Mouse (Mus musculus) gastrocnemius, postnatal 25 days (tissue): ENCODE measurements around the gene Fam174a. TPM values are rescaled to one million over a fixed set of nuclear protein-coding genes. Genes with fewer than 3 reads are reported as not detected.

ENCODE experiments used
- DNase-seq: peaks from one replicate; pipeline ENCODE4 v3.0.0; 2022
- long read RNA-seq, 2 experiments: library from polyadenylated mRNA; stranded (forward); transcript quantifications; one replicate each; pipeline ENCODE4 v2.0.0; 2021
- total RNA-seq, 2 experiments: library from RNA; stranded (reverse); gene quantifications; 1 replicate in 1 of 2; 2 replicates in 1 of 2; pipeline ENCODE4 v1.2.3; 2021

Gene Fam174a
- total RNA-seq: 10 to 100 TPM; 33.0 to 34.8 TPM
- long read RNA-seq, experiment 1, transcript Fam174a-201 (3 exons, 2,112 nt): major isoform, 102 of 105 reads
- long read RNA-seq, experiment 1, partial matches to known transcripts: 2 of 105 reads
- long read RNA-seq, experiment 1, other reads (novel, unspliced or antisense): 1 of 105 reads
- long read RNA-seq, experiment 2, transcript Fam174a-201 (3 exons, 2,112 nt): major isoform, 105 of 110 reads
- long read RNA-seq, experiment 2, partial matches to known transcripts: 3 of 110 reads
- long read RNA-seq, experiment 2, other reads (novel, unspliced or antisense): 1 of 110 reads

DNA sequence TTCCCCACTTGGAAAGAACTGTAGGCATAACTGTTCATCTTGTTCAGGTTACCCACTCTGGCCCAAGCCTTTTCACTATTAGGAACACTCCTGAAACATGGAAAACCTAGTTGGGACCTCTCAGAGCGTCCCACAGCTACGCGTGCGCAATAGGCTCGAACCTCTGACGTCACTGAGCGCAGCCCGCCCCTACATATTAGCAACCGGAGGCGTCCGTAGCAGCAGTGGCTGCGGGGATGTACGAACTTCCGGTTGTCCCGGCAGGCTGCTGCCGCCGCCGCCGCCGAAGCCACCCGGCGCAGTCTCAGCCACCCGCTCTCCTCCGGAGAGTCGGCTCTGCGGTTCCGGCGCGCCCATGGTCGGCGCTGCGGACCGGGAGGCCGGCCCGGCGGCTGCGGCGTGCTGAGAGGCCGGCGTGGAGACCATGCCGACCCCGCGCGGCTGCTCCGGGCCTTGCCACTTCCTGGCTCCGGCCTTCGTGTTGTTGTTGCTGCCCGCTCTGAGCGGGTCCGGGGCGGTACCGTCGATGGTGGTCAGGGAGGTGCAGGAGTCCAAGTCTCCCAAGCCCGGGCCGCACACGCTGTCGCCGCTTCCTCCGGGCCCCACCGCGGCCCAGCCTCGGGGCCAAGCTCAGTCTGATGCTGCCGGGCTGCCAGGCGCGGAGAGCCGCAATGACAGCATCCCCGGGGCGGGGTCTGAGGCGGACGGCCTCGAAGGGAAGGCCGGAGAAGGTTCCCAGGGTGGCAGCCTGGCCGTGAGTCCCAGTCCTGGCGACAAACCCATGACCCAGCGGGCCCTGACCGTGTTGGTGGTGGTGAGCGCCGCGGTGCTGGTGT, at the start of gene Fam174a:
Fam174a (plus strand) TSS at position 231 of the 836 bp plus-strand sequence.
- DNase-seq: peak; percentile 91

DNA sequence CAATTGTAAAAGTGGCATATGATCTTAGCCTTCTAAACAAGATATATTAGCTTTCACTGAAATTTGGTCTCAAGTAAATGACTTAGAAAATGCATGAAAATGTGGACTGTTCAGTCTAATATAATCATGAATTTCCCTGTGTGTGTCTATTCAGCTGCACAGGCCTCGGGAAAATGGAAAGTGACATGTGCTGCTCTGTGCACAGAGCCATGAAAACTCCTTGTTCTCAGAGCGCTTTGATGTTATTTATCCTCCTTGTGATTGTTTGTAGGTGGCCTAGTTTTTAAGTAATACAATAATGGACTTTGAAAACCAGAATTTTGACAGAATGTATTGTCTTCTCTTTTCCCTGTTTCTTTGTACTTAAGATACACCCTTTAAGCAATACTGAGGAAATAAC, 49.6 kb upstream of the Fam174a start:
- no peak for DNase-seq

DNA sequence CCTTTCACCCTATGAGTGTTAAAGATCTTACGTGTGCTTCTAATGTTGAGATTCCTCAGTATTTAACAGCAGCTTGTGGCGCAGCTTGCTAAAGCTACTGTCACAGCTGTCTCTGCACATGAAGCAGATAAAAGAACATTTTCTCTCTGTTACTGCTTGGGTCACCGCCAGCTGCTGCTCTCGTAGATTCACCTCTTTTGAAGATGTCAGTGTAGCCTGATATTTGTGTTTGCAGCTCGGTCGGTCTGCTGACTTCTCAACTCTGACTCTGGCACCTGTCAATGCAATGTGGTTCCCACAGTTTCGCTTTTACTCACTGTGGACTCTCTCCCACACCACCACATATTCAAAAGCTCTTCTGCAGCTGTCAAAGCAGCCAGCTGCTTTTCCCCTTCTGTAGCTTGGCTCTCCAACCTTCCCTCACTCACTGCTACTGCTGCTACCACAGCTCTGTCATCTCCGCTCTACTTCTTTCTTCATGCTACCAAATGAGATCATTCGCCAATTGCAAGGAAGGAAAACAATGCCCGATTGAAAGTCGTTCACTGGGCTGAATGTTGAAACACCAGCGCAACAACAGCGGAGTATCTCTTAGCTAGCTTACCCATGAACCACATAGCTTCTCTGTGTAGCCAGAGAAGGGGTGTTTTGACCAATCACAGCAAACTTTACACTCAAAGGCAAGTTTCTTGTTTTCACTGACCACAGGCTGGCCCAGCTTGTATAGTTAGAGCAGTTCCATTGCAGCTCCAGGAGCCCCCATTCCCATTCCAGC, 45.3 kb upstream of the Fam174a start:
- peak; percentile 11 for DNase-seq

DNA sequence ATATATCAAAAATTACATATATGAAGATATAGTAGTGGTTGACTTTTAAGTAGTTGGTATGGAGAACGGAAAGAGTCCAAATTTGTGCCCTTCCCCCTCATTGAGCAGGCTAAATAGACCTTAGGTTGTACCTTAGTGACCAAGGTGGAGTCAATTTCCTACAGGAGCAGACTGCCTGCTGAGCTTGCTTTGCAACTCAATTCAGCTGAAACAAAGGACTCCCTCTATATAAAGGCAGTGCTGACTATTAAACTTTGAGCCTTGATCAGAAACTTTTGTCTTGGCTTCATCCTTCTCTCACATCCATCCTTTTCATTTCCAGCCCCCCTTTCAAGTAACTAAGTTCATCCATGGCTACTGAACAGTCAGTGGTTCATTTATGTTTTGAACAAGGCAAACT, 40.1 kb upstream of the Fam174a start:
- no peak for DNase-seq

DNA sequence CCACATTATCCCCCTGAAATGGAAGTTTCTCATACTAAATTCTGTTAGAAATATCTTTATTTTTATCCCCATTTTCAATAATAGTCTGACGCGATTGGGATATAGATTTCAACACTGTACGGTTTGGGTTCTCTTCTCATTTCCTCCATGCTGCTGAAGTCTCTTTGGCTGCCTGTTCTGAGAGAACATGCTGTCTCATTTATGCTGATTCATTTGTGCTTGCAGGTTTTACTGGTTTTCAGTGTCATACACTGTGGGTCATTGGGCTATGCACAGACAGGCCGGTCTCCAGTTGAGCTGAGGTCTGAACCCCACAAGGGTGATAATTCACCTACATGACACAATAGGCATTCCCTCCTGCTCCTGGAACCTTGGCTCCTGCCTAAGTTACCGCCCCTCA, 5.1 kb upstream of the Fam174a start:
- DNase-seq: no peak

DNA sequence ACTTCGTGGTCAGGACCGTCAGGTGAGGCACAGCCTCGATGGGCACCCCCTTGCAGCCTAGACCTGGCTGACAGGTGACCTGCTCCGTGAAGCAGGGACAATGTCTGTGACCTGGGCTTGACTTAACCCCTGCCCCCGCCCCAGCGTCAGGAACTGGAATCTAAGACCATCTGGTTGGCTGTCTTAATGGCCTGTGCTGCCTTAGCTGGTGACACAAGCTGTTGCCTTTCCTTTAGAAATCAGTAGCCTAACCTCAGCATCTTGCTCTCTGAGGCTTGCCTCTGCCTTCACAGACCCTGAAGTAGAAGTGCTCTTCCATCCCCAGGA, 769 bp downstream of the Fam174a start:
- no peak for DNase-seq

DNA sequence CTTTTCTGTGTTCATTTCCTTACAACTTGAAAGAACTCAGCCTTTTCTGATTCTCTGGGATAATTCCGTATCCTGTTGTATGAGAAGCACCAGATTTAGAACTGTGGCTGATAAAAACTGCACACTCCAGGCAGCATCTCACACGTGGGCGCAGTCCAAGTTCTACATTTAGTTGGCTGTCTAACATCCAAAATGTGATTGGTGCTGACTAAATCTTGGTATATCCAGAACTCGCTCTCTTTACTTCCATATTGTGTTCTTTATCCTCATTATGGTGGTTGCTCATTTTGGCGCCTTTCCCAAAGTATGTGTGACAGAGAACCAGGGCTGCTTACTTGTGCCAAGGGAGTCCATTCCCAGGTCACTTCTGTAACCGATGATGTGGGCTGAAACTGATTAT, 2.6 kb downstream of the Fam174a start:
- DNase-seq: no peak

DNA sequence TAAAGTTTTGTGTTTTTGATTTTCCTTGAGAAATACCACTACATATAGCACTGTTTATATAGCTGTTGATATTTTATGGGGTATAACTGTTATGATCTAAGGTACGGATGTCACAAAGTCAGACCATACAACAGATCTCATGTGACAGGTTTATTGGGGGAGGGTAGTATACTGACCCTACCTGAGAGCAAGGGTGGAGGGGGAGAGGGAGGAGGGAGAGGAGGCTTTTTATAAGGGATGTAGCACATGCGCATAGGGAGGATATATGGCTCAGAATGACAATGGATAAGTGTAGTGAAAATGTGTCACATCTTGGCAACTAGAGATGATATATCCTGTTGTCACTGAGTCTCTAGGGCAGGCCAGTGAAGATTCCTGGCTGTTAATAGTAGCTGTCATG, 8.8 kb downstream of the Fam174a start:
- DNase-seq: no peak

DNA sequence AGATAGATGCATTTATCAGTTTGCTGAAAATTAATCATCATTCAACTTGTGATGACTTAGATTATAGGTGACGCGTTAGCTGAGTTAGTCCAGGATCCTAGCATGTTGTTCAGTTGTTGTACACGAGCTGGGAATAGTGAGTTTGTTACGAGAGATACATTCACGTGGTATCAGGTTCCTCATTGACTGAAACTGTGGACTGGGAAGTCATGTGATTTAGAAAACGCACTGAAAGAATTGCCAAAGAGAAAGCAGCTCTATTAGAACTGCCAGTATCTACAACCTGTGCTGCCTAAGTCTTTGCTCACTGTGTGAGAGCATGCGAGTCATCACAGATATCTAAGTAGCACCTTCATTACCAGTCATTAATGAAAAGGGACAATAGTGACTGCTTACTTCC, 9.6 kb downstream of the Fam174a start:
- no peak for DNase-seq

DNA sequence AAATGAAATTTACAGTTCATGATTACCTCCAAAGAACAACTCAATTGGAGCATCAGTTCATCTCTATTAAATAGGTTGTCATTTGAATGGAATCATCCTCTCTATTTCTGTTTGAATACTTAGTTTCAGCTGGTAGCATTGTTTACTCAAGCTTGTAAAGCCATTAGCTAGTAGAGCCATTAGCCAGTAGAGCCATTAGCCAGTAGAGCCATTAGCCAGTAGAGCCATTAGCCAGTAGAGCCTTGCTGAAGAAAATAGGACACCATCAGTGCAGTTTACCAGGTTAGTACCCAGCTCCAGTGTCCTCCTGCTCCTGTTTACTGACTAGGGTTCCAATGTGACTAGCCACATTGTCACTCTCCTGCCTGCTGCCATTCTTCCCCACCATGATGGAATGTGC, 13.4 kb downstream of the Fam174a start:
- DNase-seq: no peak

DNA sequence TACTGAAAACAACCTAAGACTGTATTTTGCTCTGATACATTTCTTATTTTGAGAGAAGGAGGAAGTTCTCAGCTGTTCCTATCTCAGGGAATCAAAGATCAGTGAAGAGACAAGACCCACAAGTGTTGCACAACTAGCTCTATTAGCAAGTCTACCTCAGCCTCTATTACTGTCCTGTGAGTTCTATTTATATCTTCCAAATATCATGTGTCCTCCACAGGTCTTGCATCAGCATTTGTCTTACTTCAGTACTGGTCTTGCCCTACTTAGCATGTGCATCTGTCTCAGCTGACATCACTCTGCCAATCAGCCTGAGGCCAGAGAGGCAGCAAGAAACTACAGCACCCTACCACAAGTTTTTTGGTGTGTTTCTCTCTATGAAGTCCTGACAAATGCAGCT, 26.2 kb downstream of the Fam174a start:
- DNase-seq: peak; percentile 12

DNA sequence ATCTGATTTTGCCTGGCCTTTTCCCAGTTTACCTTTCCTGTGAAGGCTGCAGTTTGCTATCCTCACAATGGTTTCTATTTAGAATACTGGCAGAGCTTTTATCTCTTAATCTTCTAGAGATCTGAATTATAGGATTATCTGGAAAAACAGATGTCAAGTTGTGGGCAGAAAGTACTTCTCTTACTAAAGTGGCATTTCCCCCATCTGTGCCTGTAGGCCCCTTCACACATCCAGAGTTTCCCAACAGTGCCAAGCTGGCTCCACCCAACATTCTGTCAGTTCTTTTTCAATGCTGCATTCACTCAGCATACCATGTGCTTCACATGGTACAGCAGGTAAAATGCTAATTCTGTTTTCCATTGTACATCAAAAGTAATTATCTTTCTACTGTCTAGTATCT, 28.8 kb downstream of the Fam174a start:
- DNase-seq: no peak

DNA sequence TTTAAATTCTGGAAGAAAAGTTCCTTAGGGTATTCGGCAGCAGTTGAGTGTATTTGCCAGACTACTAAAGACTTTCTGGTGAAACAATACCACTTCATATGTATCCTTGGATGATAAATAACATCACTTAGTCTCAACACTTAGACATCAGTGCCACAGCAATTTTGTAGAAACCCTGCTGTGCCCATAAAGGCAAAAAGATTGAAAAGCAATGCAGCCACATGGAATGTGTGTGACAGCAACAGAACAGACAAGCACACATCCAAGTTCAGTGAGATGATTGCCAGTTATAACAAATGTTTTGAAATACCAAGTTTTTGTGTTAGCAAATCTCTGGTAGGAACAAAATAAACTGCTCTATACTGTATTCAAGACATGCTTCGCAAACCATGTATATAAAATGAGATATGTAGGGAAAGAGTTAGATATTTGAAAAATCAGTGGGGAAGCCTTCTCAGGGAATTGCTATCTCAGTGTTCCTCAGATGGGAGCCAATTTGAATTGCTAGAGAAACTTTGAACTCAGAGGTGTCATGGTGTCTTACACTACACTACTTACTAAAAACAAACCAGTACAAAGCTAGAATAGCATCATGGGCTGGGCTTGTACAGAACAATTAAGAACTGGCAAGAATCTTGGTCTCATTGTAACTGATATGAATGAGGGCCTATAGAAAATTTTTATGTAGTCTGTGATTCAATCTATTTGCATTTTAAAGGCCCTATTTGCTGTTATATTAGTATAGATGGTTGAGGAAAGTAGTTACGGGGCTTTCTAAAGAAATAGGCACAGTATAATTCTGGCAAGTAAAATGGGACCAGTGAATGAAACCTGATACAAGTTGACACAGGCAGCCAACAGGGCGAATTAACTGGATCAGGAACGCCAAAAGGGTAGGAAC, 30.4 kb downstream of the Fam174a start:
- no peak for DNase-seq

DNA sequence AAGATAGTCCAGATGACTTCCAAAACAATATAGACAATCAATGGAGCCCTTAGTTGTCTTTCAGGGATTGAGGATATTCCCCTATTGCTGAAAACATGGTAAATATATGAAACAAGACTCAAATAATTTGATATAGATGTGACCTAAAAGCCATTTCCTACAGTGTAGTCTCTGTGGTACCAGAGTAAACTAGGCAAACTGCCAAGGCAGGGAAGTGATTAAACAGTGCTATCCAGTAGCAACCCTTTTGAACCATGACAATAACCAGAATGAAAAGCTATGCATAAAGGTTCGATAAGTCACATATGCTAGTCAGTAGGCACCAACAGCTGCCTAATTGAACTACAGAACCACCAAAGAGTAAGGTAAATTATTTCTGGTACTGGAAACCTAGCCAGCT, 40.7 kb downstream of the Fam174a start:
- no peak for DNase-seq

DNA sequence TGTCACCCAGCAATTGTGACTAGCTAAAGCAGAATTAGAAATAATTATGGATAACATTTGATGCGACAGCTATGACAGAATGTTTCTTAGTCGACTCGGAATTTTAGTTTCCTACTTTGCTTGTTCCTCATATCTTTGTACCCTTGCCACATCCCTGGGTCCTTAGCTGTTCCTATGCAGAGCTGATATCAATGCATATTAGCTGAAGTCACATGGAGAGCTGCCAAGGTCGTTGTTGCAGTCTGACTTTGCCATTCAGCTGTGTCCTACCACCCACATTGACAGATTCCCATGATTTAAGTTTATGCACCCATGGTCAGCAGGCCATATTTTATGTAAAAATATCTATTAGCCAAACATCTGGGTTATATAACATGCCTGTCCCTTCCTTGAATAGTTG, 43.5 kb downstream of the Fam174a start:
- no peak for DNase-seq

DNA sequence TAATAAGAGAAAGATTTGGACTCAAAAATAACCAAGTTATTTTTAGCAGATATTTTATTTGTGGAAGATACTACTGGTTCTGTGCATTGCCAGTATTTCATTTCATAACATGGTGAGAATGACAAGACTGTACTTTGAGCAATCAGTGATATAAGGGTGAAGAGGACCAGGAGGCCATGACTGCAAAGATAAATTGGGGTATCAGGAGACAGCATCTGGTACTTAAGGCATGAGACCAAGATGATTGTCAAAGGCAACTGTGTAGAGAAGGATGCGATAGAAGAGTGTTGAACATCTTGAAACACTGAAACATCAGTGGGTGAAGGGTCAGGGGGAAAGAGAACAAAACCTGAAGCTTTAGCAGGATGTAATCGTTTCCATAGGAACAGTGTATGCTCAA, 50.3 kb downstream of the Fam174a start:
- DNase-seq: no peak

DNA sequence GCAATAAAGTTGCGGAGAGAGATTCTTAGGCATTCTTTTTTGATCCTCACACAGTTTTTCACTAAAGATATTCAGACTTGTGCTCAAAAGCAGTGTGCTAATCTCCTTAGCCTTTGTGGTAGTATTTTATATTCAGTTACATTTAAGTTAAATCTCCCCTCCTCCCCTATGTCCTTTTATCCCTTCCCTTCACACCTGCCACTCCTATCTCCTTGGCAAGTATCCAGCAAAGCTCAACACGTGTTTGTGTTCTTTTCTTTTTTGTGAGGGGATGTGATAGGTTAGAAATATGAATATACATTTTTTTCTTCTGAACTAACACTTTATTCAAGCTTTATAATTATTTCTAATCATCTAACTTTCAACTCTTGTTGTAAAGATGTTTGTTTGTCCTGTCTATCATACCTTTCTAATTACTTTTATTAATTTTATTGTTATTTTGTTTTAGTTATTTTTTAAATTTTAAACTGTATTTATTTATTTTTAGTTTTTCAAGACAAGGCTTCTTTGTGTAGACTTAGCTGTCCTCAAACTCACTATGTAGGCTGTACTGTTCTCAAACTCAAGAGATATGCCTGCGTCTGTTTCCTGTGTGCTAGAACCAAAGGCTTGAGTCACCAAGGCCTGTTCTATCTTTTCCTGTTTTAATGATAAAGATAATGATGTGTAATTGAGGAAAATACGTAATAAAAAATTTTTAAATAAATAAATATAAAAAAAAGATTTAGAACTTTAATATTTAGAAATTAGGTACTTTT, 53.4 kb downstream of the Fam174a start:
- DNase-seq: no peak

DNA sequence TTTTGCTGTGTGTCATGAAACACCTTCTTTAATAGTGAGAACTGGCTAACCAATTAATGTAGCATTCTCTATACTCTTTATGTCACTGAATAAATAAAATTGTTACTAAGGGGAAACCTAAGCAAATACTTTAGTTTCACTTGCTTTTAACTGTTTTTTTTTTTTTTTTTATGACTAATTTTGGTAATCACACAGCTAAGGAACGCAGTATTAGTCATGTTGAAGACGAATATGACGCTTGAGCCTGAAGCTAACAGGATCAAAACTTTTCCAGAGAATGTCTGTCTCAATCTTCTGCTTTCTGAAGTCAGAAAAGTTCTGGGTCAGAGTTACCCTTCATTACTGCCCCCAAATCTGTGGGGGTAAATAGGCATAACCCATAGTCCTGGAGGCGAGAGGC, 54.3 kb downstream of the Fam174a start:
- no peak for DNase-seq

DNA sequence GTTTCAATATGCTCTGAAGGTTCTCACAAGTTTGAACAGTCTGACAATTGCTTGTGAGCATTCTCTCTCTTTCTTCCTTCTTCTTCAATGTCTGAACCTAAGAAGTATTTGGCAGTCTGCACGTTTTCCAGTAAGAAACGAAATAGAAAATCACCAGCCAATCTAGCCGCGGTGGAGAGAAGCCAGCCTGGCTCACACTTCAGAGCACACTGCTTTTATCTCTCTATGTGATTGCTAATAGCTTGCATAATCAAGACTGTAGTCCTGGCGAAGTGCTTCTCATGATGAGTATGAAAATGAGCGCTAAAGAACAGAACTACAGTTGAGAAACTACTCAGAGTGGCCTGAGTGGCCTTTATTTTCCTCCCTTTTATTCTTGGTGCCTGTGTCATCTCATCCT, 62.0 kb downstream of the Fam174a start:
- no peak for DNase-seq

DNA sequence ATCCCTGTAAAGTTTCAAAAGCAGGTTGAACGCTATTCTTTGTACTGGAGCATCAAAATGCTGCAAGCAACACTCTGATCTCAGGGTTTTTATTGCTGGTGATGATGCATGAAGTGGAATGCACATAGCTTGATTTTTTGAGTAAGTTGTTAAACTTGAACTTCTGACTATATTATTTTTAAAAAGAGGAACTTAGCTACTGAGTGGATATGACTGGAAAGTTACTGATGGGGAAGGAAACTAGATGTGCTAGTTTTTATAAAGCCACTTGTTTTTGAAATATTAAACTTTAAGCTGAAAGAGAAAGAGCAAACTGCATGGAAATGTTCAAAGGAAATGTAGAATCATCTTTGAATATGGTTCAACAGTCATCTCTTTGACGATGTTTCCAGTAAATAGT, 67.6 kb downstream of the Fam174a start:
- DNase-seq: no peak
